Mouse (Mus musculus) megakaryocyte, embryonic 14.5 days (primary cell): Measurements from ENCODE around the gene A4galt.

ENCODE experiments used
- FLI1 ChIP-seq: IDR thresholded peaks from 2 replicates; pipeline ENCODE4 v1.6.1; 2012; ENCODE audit warnings: low read length, inconsistent platforms, mixed read lengths
- GATA1 ChIP-seq: IDR thresholded peaks from 3 replicates; pipeline ENCODE4 v1.6.1; 2012; ENCODE audit warnings: mixed read lengths, low read length, inconsistent platforms, borderline replicate concordance

DNA sequence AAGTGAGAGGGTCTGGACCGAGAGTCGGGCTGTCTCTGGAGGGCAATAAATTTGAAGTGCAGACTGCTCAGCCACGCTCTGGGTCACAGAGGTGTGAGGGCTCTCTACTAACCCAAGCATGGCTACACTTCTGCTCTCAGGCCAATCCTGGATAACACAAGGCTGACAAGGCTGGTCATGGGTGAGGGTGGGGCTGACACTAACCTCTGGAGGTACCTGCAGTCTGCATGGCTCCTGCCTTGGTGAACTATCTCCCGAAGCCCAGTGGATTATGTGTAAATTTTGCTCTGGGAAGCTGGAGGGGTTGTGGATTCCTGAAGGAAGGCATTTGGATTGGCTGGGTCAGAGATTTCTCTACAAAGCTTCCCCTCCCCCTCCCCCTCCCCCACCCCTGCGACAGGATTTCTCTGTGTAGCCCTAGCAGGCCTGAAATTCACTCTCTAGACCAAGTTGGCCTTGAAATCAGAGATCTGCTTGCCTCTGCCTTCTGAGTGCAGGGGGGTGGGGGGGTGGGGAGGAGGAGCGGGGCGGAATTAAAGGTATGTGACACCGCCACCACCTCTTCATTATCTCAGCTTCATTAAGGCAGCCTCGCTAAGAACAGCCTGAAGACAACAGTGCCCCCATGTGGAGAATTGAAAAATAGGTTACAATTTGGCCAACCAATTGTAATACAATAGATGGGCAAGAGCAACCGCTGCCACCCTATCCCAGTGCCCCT lies 46.7 kb downstream of the A4galt start:
- TF ChIP-seq GATA1 (no peak), FLI1 (no peak)
